Mouse (Mus musculus): ENCODE data around the gene Pkig. TPM values are rescaled to one million over a fixed set of nuclear protein-coding genes. Genes with fewer than 3 reads are reported as not detected.

Pkig gene
- total and polyA plus RNA-seq, 3 experiments: 225 to 364 (median 227) TPM

GRCm38 (mm10) chr2:163732021-163732420 is 73.8 kb downstream of the Pkig start:
- TF ChIP-seq EP300 (IDR thresholded peaks at IDR 0.05; ENCODE audit: low read length) (no peak), USF1 (IDR thresholded peaks at IDR 0.05; ENCODE audit: low read depth, low read length) (no peak), HCFC1 (IDR thresholded peaks at IDR 0.05; ENCODE audit: low read depth, low read length) (no peak), SMC3 (IDR thresholded peaks at IDR 0.05; ENCODE audit: low read depth, low read length) (no peak), CTCF (conservative IDR thresholded peaks at IDR 0.05 in 1 of 2, IDR thresholded peaks at IDR 0.05 in 1 of 2; ENCODE audit: low read depth in 2 of 2, low read length in 2 of 2) (no peak), MAFK (IDR thresholded peaks at IDR 0.05; ENCODE audit: insufficient replicate concordance, low read length) (no peak)
- Histone ChIP-seq H3K79me2 (replicated peaks; ENCODE audit: control insufficient read depth, extremely low read depth, insufficient read depth, poor library complexity, severe bottlenecking) (no peaks in the 10 kb centered on the region), H3K4me3 (replicated peaks in 1 of 3; ENCODE audit: low read depth in 2 of 3, low read length in 2 of 3, poor library complexity in 1 of 3) (no peak overlapping the region), H3K4me2 (ENCODE audit: insufficient read depth, low read depth, poor library complexity, severe bottlenecking) (no peak overlapping the region), H3K4me1 (ENCODE audit: control insufficient read depth in 1 of 2, insufficient read depth in 2 of 2) (no peaks in the 10 kb centered on the region), H3K9ac (ENCODE audit: insufficient read depth, low read depth) (no peak overlapping the region), H3K27me3 (replicated peaks) (no peaks in the 10 kb centered on the region), H3K9me3 (replicated peaks; ENCODE audit: low read length) (no peaks in the 10 kb centered on the region), H3K36me3 (replicated peaks in 1 of 2; ENCODE audit: control insufficient read depth in 1 of 2, insufficient read depth in 1 of 2, low read length in 1 of 2) (peaks cover 56 to 100% of the 10 kb centered on the region in 2 experiments), H3K27ac (ENCODE audit: insufficient read depth, low read depth) (no peak overlapping the region)
- in situ Hi-C loops (cut with MboI; ENCODE audit: low pct_ligation_motif_present, low pct_unique_long_range_greater_than_20kb, low sequenced_read_pairs): loop anchor here (10.0 kb wide), 1 partner anchor 197 kb away; no protein-coding TSS in a partner anchor
- dilution Hi-C loops (cut with MboI; ENCODE audit: extremely low pct_ligation_motif_present, extremely low pct_unique_long_range_greater_than_20kb, low sequenced_read_pairs): no loop called here
- no peak for DNase-seq (ENCODE audit: extremely low read depth)

GRCm38 (mm10) chr2:163735163-163735562 is 77.0 kb downstream of the Pkig start:
- Histone ChIP-seq H3K27ac (ENCODE audit: insufficient read depth, low read depth) (no peak overlapping the region), H3K4me1 (ENCODE audit: control insufficient read depth in 1 of 2, insufficient read depth in 2 of 2) (peaks cover 0 to 23% of the 10 kb centered on the region in 2 experiments; a peak in 2 of 4 replicates), H3K36me3 (replicated peaks in 1 of 2; ENCODE audit: control insufficient read depth in 1 of 2, insufficient read depth in 1 of 2, low read length in 1 of 2) (peaks cover 28 to 85% of the 10 kb centered on the region in 2 experiments), H3K9ac (ENCODE audit: insufficient read depth, low read depth) (no peak overlapping the region), H3K79me2 (replicated peaks; ENCODE audit: control insufficient read depth, extremely low read depth, insufficient read depth, poor library complexity, severe bottlenecking) (no peaks in the 10 kb centered on the region), H3K9me3 (replicated peaks; ENCODE audit: low read length) (no peaks in the 10 kb centered on the region), H3K4me2 (ENCODE audit: insufficient read depth, low read depth, poor library complexity, severe bottlenecking) (no peak overlapping the region), H3K4me3 (replicated peaks in 1 of 3; ENCODE audit: low read depth in 2 of 3, low read length in 2 of 3, poor library complexity in 1 of 3) (no peak overlapping the region), H3K27me3 (replicated peaks) (no peaks in the 10 kb centered on the region)
- DNase-seq (ENCODE audit: extremely low read depth): no peak
- dilution Hi-C loops (cut with MboI; ENCODE audit: extremely low pct_ligation_motif_present, extremely low pct_unique_long_range_greater_than_20kb, low sequenced_read_pairs) (no loop called here), in situ Hi-C loops (cut with MboI; ENCODE audit: low pct_ligation_motif_present, low pct_unique_long_range_greater_than_20kb, low sequenced_read_pairs) (loop anchor here (10.0 kb wide), 1 partner anchor 200 kb away; no protein-coding TSS in a partner anchor)
- TF ChIP-seq PAX5 (IDR thresholded peaks at IDR 0.05; ENCODE audit: low read length): no peak
- TF ChIP-seq SIN3A (IDR thresholded peaks at IDR 0.05; ENCODE audit: low read length): no peak
- no peak for TF ChIP-seq RCOR1 (conservative IDR thresholded peaks at IDR 0.05; ENCODE audit: low read depth, low read length)
- TF ChIP-seq ELF1 (IDR thresholded peaks at IDR 0.05; ENCODE audit: low read depth, low read length): no peak
- no peak for TF ChIP-seq SMC3 (IDR thresholded peaks at IDR 0.05; ENCODE audit: low read depth, low read length)
- TF ChIP-seq RAD21 (IDR thresholded peaks at IDR 0.05; ENCODE audit: low read depth, low read length): no peak
- no peak for TF ChIP-seq POLR2AphosphoS2 (IDR thresholded peaks at IDR 0.05; ENCODE audit: low read depth, low read length)
- no peak for TF ChIP-seq ZNF384 (IDR thresholded peaks at IDR 0.05; ENCODE audit: low read depth, low read length)

GRCm38 (mm10) chr2:163735980-163736379 is 77.8 kb downstream of the Pkig start:
- Histone ChIP-seq H3K4me2 (ENCODE audit: insufficient read depth, low read depth, poor library complexity, severe bottlenecking) (no peak overlapping the region), H3K4me3 (replicated peaks in 1 of 3; ENCODE audit: low read depth in 2 of 3, low read length in 2 of 3, poor library complexity in 1 of 3) (no peak overlapping the region), H3K9me3 (replicated peaks; ENCODE audit: low read length) (no peaks in the 10 kb centered on the region), H3K9ac (ENCODE audit: insufficient read depth, low read depth) (no peak overlapping the region), H3K4me1 (ENCODE audit: control insufficient read depth in 1 of 2, insufficient read depth in 2 of 2) (peaks cover 0 to 24% of the 10 kb centered on the region in 2 experiments; a peak in 2 of 4 replicates), H3K27ac (ENCODE audit: insufficient read depth, low read depth) (no peak overlapping the region), H3K79me2 (replicated peaks; ENCODE audit: control insufficient read depth, extremely low read depth, insufficient read depth, poor library complexity, severe bottlenecking) (no peaks in the 10 kb centered on the region), H3K27me3 (replicated peaks) (no peaks in the 10 kb centered on the region), H3K36me3 (replicated peaks in 1 of 2; ENCODE audit: control insufficient read depth in 1 of 2, insufficient read depth in 1 of 2, low read length in 1 of 2) (peaks cover 20 to 77% of the 10 kb centered on the region in 2 experiments)
- dilution Hi-C loops (cut with MboI; ENCODE audit: extremely low pct_ligation_motif_present, extremely low pct_unique_long_range_greater_than_20kb, low sequenced_read_pairs): no loop called here
- in situ Hi-C loops (cut with MboI; ENCODE audit: low pct_ligation_motif_present, low pct_unique_long_range_greater_than_20kb, low sequenced_read_pairs): loop anchor here (10.0 kb wide), 1 partner anchor 201 kb away; no protein-coding TSS in a partner anchor
- no peak for TF ChIP-seq UBTF (IDR thresholded peaks at IDR 0.05; ENCODE audit: low read depth, low read length)
- no peak for TF ChIP-seq GABPA (IDR thresholded peaks at IDR 0.05; ENCODE audit: insufficient replicate concordance, low read depth, low read length)
- TF ChIP-seq RCOR1 (conservative IDR thresholded peaks at IDR 0.05; ENCODE audit: low read depth, low read length): no peak
- TF ChIP-seq KAT2A (IDR thresholded peaks at IDR 0.05; ENCODE audit: insufficient replicate concordance, low read length): no peak
- TF ChIP-seq SIN3A (IDR thresholded peaks at IDR 0.05; ENCODE audit: low read length): no peak
- no peak for TF ChIP-seq EP300 (IDR thresholded peaks at IDR 0.05; ENCODE audit: low read length)
- DNase-seq (ENCODE audit: extremely low read depth): no peak

Data from CH12.LX (cell line).